Comparison of ENCODE assay signal across 19 mouse cellular contexts in genomic region chr16:77632315-77632881, GRCm38 (mm10). TPM values are rescaled to one million over a fixed set of nuclear protein-coding genes. Genes with fewer than 3 reads are reported as not detected.
"Had no signal": no experiment of that assay in that cellular context is flagged by ENCODE, and none has a peak within 500 bp of the region (broad histone marks: within the 10 kb centered on the region; RNA-seq: fewer than 3 reads in every experiment).

No protein-coding gene starts in this region.

- H3K4me2 ChIP-seq: liver, embryonic 11.5 days; liver, embryonic 15.5 days had no signal

- H3K4me1 ChIP-seq: liver, embryonic 15.5 days had no signal

- H3K9me3 ChIP-seq: limb, embryonic 10.5 days; liver, embryonic 15.5 days had no signal

- H3K4me3 ChIP-seq: layer of hippocampus, adult 2 months; limb, embryonic 10.5 days; liver, embryonic 15.5 days; myocyte had no signal

- DNase-seq: lung, adult 2 months; midbrain, embryonic 14.5 days had no signal

- H3K36me3 ChIP-seq: limb, embryonic 10.5 days; liver, embryonic 15.5 days had no signal

- H3K27me3 ChIP-seq: liver, embryonic 15.5 days had no signal

- H3K27ac ChIP-seq: layer of hippocampus, adult 2 months; limb, embryonic 10.5 days; liver, embryonic 15.5 days; macrophage; stomach, postnatal 0 days had no signal

- H3K9ac ChIP-seq: liver, embryonic 15.5 days had no signal

- ATAC-seq: hindbrain, embryonic 16.5 days; lung, postnatal 0 days had no signal

RNA-seq across cellular contexts. Expression of gene Gm11146, which starts 30.5 kb away (rescaled TPM):
- total RNA-seq: layer of hippocampus, adult 2 months; layer of hippocampus, postnatal 14 days; left cerebral cortex, adult 18-20 months; left cerebral cortex, postnatal 10 days; megakaryocyte-erythroid progenitor cell, adult 5-6 weeks; neutrophil, adult 5-6 weeks had no signal
- polyA plus RNA-seq: hindbrain, embryonic 16.5 days; intestine, embryonic 14.5 days; limb, embryonic 10.5 days; limb, embryonic 14.5 days; liver, embryonic 11.5 days; liver, embryonic 15.5 days; lung, adult 2 months; lung, postnatal 0 days; macrophage; midbrain, embryonic 14.5 days; myocyte; neural tube, embryonic 11.5 days; stomach, postnatal 0 days had no signal
